In the genomic region with DNA sequence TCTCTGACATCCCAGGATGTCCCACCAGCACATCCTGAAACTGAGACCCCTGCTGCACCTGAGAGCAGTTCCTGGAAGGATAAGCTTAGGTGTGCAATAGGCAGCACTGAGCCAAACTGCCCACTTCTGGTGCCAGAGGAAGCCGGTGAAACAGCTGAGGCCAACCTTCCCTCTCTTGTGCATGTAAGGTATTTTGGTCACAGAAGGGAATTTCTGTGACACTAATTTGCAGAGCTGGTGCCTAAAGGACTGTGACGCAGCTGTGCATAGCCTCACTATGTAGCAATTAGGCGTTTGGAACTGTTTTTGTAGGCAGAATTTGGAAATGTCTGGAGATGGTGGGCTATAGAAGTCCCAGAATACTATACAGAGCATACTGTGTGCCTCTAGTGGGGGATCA, we compare ENCODE assay signal across 18 mouse cellular contexts.
DNase-seq lines count a peak whose midpoint lies in the region; ATAC-seq and TF ChIP-seq lines count a peak whose summit lies in the region.
"Had no signal": no experiment of that assay in that cellular context is flagged by ENCODE, and none has a peak within 500 bp of the region (broad histone marks: within the 10 kb centered on the region; RNA-seq: fewer than 3 reads in every experiment).

No protein-coding gene starts in this region.

- peaks cover 71% of the 10 kb centered on the region for H3K36me3 ChIP-seq in hindbrain, embryonic 12.5 days
- peaks cover 96% of the 10 kb centered on the region for H3K36me3 ChIP-seq in hindbrain, embryonic 10.5 days
- peaks cover 2 to 67% of the 10 kb centered on the region in 2 experiments for H3K36me3 ChIP-seq in CH12.LX (replicated peaks in 1 of 2; ENCODE audit: control insufficient read depth in 1 of 2, insufficient read depth in 1 of 2, low read length in 1 of 2)
- peaks cover 56% of the 10 kb centered on the region for H3K36me3 ChIP-seq in embryonic facial prominence, embryonic 15.5 days
- peaks cover 91% of the 10 kb centered on the region for H3K36me3 ChIP-seq in limb, embryonic 13.5 days
- H3K36me3 ChIP-seq: G1E had no signal

- H3K27ac ChIP-seq in hindbrain, embryonic 12.5 days = peak overlapping the region; percentile 48
- H3K27ac ChIP-seq in hindbrain, embryonic 10.5 days = no peak overlapping the region
- no peak overlapping the region for H3K27ac ChIP-seq in CH12.LX (ENCODE audit: insufficient read depth, low read depth)
- peak overlapping the region; percentile 78 for H3K27ac ChIP-seq in embryonic facial prominence, embryonic 15.5 days (replicated peaks)
- peak overlapping the region; percentile 80; the same call in 1 of the 2 replicates for H3K27ac ChIP-seq in limb, embryonic 13.5 days
- H3K27ac ChIP-seq: heart, embryonic 15.5 days had no signal

- H3K79me2 ChIP-seq in CH12.LX (replicated peaks; ENCODE audit: control insufficient read depth, extremely low read depth, insufficient read depth, poor library complexity, severe bottlenecking) = no peaks in the 10 kb centered on the region

- H3K9ac ChIP-seq in hindbrain, embryonic 12.5 days = no peak overlapping the region
- no peak overlapping the region for H3K9ac ChIP-seq in CH12.LX (ENCODE audit: insufficient read depth, low read depth)
- no peak overlapping the region for H3K9ac ChIP-seq in embryonic facial prominence, embryonic 15.5 days
- H3K9ac ChIP-seq in limb, embryonic 13.5 days = peak overlapping the region; percentile 14; the same call in 1 of the 2 replicates
- H3K9ac ChIP-seq: heart, embryonic 15.5 days; lung, embryonic 14.5 days had no signal

- dilution Hi-C loops in CH12.LX (cut with MboI; ENCODE audit: extremely low pct_ligation_motif_present, extremely low pct_unique_long_range_greater_than_20kb, low sequenced_read_pairs) = no loop called here

- no peak for DNase-seq in hindbrain, embryonic 10.5 days (ENCODE audit: low spot score)
- no peak for DNase-seq in CH12.LX (ENCODE audit: extremely low read depth)
- DNase-seq in adipocyte (ENCODE audit: low spot score) = no peak
- no peak for DNase-seq in lung, postnatal 14 days
- no peak for DNase-seq in cerebellum, adult 9-10 months
- DNase-seq: adrenal gland, adult 8-10 months; cerebellum, adult 2 months; heart, adult 18-20 months; kidney, adult 8-10 months; kidney, postnatal 36 days; layer of hippocampus, postnatal 36 days; lung, embryonic 14.5 days; right cerebral cortex, postnatal 25 days had no signal

- peak; percentile 53; the same call in 1 of the 2 replicates for TF ChIP-seq EP300 in CH12.LX (IDR thresholded peaks at IDR 0.05; ENCODE audit: low read length)

- no peaks in the 10 kb centered on the region for H3K9me3 ChIP-seq in hindbrain, embryonic 12.5 days (replicated peaks)
- H3K9me3 ChIP-seq in hindbrain, embryonic 10.5 days = no peaks in the 10 kb centered on the region
- no peaks in the 10 kb centered on the region for H3K9me3 ChIP-seq in CH12.LX (replicated peaks; ENCODE audit: low read length)
- no peaks in the 10 kb centered on the region for H3K9me3 ChIP-seq in embryonic facial prominence, embryonic 15.5 days (replicated peaks)
- no peaks in the 10 kb centered on the region for H3K9me3 ChIP-seq in limb, embryonic 13.5 days
- H3K9me3 ChIP-seq: heart, embryonic 15.5 days had no signal

- no peak for ATAC-seq in hindbrain, embryonic 12.5 days (ENCODE audit: low FRiP score)
- ATAC-seq in embryonic facial prominence, embryonic 15.5 days (ENCODE audit: insufficient number of reproducible peaks, low FRiP score, low TSS enrichment, low read depth) = no peak
- no peak for ATAC-seq in limb, embryonic 13.5 days (ENCODE audit: low FRiP score, low read depth)

- TF ChIP-seq POLR2A in CH12.LX (IDR thresholded peaks at IDR 0.05; ENCODE audit: low read depth, low read length) = no peak

- no peaks in the 10 kb centered on the region for H3K27me3 ChIP-seq in hindbrain, embryonic 12.5 days
- H3K27me3 ChIP-seq in hindbrain, embryonic 10.5 days (ENCODE audit: insufficient read depth, poor library complexity, severe bottlenecking) = no peaks in the 10 kb centered on the region
- no peaks in the 10 kb centered on the region for H3K27me3 ChIP-seq in CH12.LX (replicated peaks)
- H3K27me3 ChIP-seq in embryonic facial prominence, embryonic 15.5 days = no peaks in the 10 kb centered on the region
- no peaks in the 10 kb centered on the region for H3K27me3 ChIP-seq in limb, embryonic 13.5 days
- H3K27me3 ChIP-seq: heart, embryonic 15.5 days had no signal

- H3K4me3 ChIP-seq in hindbrain, embryonic 12.5 days = no peak overlapping the region
- no peak overlapping the region for H3K4me3 ChIP-seq in hindbrain, embryonic 10.5 days
- H3K4me3 ChIP-seq in CH12.LX (replicated peaks in 1 of 3; ENCODE audit: low read depth in 2 of 3, low read length in 2 of 3, poor library complexity in 1 of 3) = no peak overlapping the region
- no peak overlapping the region for H3K4me3 ChIP-seq in embryonic facial prominence, embryonic 15.5 days (replicated peaks)
- H3K4me3 ChIP-seq in limb, embryonic 13.5 days = no peak overlapping the region
- H3K4me3 ChIP-seq: heart, embryonic 15.5 days had no signal

- H3K4me2 ChIP-seq in hindbrain, embryonic 12.5 days (replicated peaks) = no peak overlapping the region
- no peak overlapping the region for H3K4me2 ChIP-seq in CH12.LX (ENCODE audit: insufficient read depth, low read depth, poor library complexity, severe bottlenecking)
- no peak overlapping the region for H3K4me2 ChIP-seq in embryonic facial prominence, embryonic 15.5 days (replicated peaks)
- H3K4me2 ChIP-seq in limb, embryonic 13.5 days (replicated peaks) = no peak overlapping the region
- H3K4me2 ChIP-seq: heart, embryonic 15.5 days; lung, embryonic 14.5 days had no signal

- peaks cover 3% of the 10 kb centered on the region; the same call in 1 of the 2 replicates for H3K4me1 ChIP-seq in hindbrain, embryonic 12.5 days
- H3K4me1 ChIP-seq in hindbrain, embryonic 10.5 days (replicated peaks) = no peaks in the 10 kb centered on the region
- peaks cover 5 to 73% of the 10 kb centered on the region in 2 experiments; a peak in 3 of 4 replicates for H3K4me1 ChIP-seq in CH12.LX (ENCODE audit: control insufficient read depth in 1 of 2, insufficient read depth in 2 of 2)
- H3K4me1 ChIP-seq in embryonic facial prominence, embryonic 15.5 days = peaks cover 31% of the 10 kb centered on the region
- peaks cover 34% of the 10 kb centered on the region for H3K4me1 ChIP-seq in limb, embryonic 13.5 days
- H3K4me1 ChIP-seq: heart, embryonic 15.5 days had no signal

- in situ Hi-C loops in CH12.LX (cut with MboI; ENCODE audit: low pct_ligation_motif_present, low pct_unique_long_range_greater_than_20kb, low sequenced_read_pairs) = no loop called here

- 82% methylated on average over 3 of the region's 3 CpGs for whole genome bisulfite sequencing in hindbrain, embryonic 12.5 days
- WGBS in hindbrain, embryonic 10.5 days = 88% methylated on average over 3 of the region's 3 CpGs
- 64% methylated on average over 3 of the region's 3 CpGs for WGBS in embryonic facial prominence, embryonic 15.5 days
- 65% methylated on average over 3 of the region's 3 CpGs for WGBS in limb, embryonic 13.5 days

- no peak for TF ChIP-seq CTCF in CH12.LX (conservative IDR thresholded peaks at IDR 0.05 in 1 of 2, IDR thresholded peaks at IDR 0.05 in 1 of 2; ENCODE audit: low read depth in 2 of 2, low read length in 2 of 2)

- no peak for TF ChIP-seq RAD21 in CH12.LX (IDR thresholded peaks at IDR 0.05; ENCODE audit: low read depth, low read length)

TF ChIP-seq in CH12.LX, 34 proteins besides CTCF, POLR2A, EP300 and RAD21:
- TF ChIP-seq POLR2AphosphoS2 (IDR thresholded peaks at IDR 0.05; ENCODE audit: low read depth, low read length) (no peak), ETS1 (conservative IDR thresholded peaks at IDR 0.05; ENCODE audit: low read depth, low read length) (peak; percentile 68), TCF12 (IDR thresholded peaks at IDR 0.05; ENCODE audit: low read depth, low read length) (0 out of 2 replicates have a peak, but pooled peaks have one; percentile 22), IRF4 (IDR thresholded peaks at IDR 0.05; ENCODE audit: low read depth, low read length) (peak; percentile 55; the same call in 1 of the 2 replicates), MEF2A (IDR thresholded peaks at IDR 0.05; ENCODE audit: borderline replicate concordance, low read depth, low read length) (peak; percentile 72; the same call in 1 of the 2 replicates)

Comparison
In these comparisons a context has a peak if more than half of its experiments do, and no peak if none do; other contexts are left out.
1. H3K27ac ChIP-seq: peak in hindbrain, embryonic 12.5 days (single experiment), embryonic facial prominence, embryonic 15.5 days (single experiment) and limb, embryonic 13.5 days (single experiment); none in hindbrain, embryonic 10.5 days (single experiment) and CH12.LX (single experiment).